Mouse (Mus musculus): ENCODE data around the gene Lrig2. TPM values are rescaled to one million over a fixed set of nuclear protein-coding genes. Genes with fewer than 3 reads are reported as not detected.

Lrig2 gene
- 2.5 and 2.6 TPM in 2 replicates for polyA plus RNA-seq (2015; fragmentation: Nextera tagmentation; extraction: Ambion mirVana)

GRCm38 (mm10) chr3:104511538-104512423, at the start of gene Lrig2:
Gene Lrig2, minus strand, starts transcription at chr3:104511918.
- Histone ChIP-seq H3K36me3 (replicated peaks; ENCODE audit: insufficient read depth, low read length) (no peaks in the 10 kb centered on the region), H3K4me1 (ENCODE audit: insufficient read depth) (peaks cover 12% of the 10 kb centered on the region), H3K4me3 (ENCODE audit: low read depth, low read length) (peak within 1 kb of the TSS; percentile 96), H3K9me3 (ENCODE audit: low read length) (no peaks in the 10 kb centered on the region), H3K27ac (ENCODE audit: low read depth) (peak within 1 kb of the TSS; percentile 84), H3K9ac (replicated peaks) (peak within 1 kb of the TSS; percentile 90), H3K4me2 (ENCODE audit: low read depth, low read length) (peak within 1 kb of the TSS; percentile 84), H3K27me3 (ENCODE audit: insufficient read depth, low read length) (no peaks in the 10 kb centered on the region)
- peak; percentile 99 for ATAC-seq
- peak; percentile 99 for DNase-seq
- under 1% methylated on average over 70 of the region's 71 CpGs for WGBS (ENCODE audit: insufficient replicate concordance)
- TF ChIP-seq EP300 (IDR thresholded peaks at IDR 0.05; ENCODE audit: low read depth) (no peak), CTCF (IDR thresholded peaks at IDR 0.05; ENCODE audit: low read depth) (peak; percentile 95)

GRCm38 (mm10) chr3:104556624-104557023, 44.9 kb upstream of the Lrig2 start:
- Histone ChIP-seq H3K36me3 (replicated peaks; ENCODE audit: insufficient read depth, low read length) (no peaks in the 10 kb centered on the region), H3K27ac (ENCODE audit: low read depth) (no peak overlapping the region), H3K4me2 (ENCODE audit: low read depth, low read length) (no peak overlapping the region), H3K9ac (replicated peaks) (no peak overlapping the region), H3K4me1 (ENCODE audit: insufficient read depth) (peaks cover 4% of the 10 kb centered on the region; the same call in 1 of the 2 replicates), H3K9me3 (ENCODE audit: low read length) (no peaks in the 10 kb centered on the region), H3K27me3 (ENCODE audit: insufficient read depth, low read length) (no peaks in the 10 kb centered on the region), H3K4me3 (ENCODE audit: low read depth, low read length) (no peak overlapping the region)
- 56% methylated on average over 1 of the region's 1 CpGs for WGBS (ENCODE audit: insufficient replicate concordance)
- ATAC-seq: no peak
- no peak for DNase-seq
- TF ChIP-seq CTCF (IDR thresholded peaks at IDR 0.05; ENCODE audit: low read depth): no peak
- TF ChIP-seq EP300 (IDR thresholded peaks at IDR 0.05; ENCODE audit: low read depth): no peak

GRCm38 (mm10) chr3:104550594-104550993, 38.9 kb upstream of the Lrig2 start:
- H3K9me3 ChIP-seq (ENCODE audit: low read length): no peaks in the 10 kb centered on the region
- WGBS (ENCODE audit: insufficient replicate concordance): 51% methylated on average over 3 of the region's 3 CpGs
- H3K4me3 ChIP-seq (ENCODE audit: low read depth, low read length): no peak overlapping the region
- H3K36me3 ChIP-seq (replicated peaks; ENCODE audit: insufficient read depth, low read length): no peaks in the 10 kb centered on the region
- no peak overlapping the region for H3K27ac ChIP-seq (ENCODE audit: low read depth)
- DNase-seq (no peak), ATAC-seq (no peak)
- no peaks in the 10 kb centered on the region for H3K27me3 ChIP-seq (ENCODE audit: insufficient read depth, low read length)
- no peak overlapping the region for H3K4me2 ChIP-seq (ENCODE audit: low read depth, low read length)
- no peaks in the 10 kb centered on the region for H3K4me1 ChIP-seq (ENCODE audit: insufficient read depth)
- TF ChIP-seq CTCF (IDR thresholded peaks at IDR 0.05; ENCODE audit: low read depth) (no peak), EP300 (IDR thresholded peaks at IDR 0.05; ENCODE audit: low read depth) (no peak)
- no peak overlapping the region for H3K9ac ChIP-seq (replicated peaks)

- Histone ChIP-seq H3K36me3 (replicated peaks; ENCODE audit: insufficient read depth, low read length) (no peaks in the 10 kb centered on the region), H3K9me3 (ENCODE audit: low read length) (no peaks in the 10 kb centered on the region), H3K27me3 (ENCODE audit: insufficient read depth, low read length) (no peaks in the 10 kb centered on the region), H3K27ac (ENCODE audit: low read depth) (no peak overlapping the region), H3K4me1 (ENCODE audit: insufficient read depth) (no peaks in the 10 kb centered on the region), H3K4me3 (ENCODE audit: low read depth, low read length) (no peak overlapping the region), H3K4me2 (ENCODE audit: low read depth, low read length) (no peak overlapping the region), H3K9ac (replicated peaks) (no peak overlapping the region)
- TF ChIP-seq CTCF (IDR thresholded peaks at IDR 0.05; ENCODE audit: low read depth) (no peak), EP300 (IDR thresholded peaks at IDR 0.05; ENCODE audit: low read depth) (no peak)
- no peak for DNase-seq
- 58% methylated on average over 15 of the region's 15 CpGs for WGBS (ENCODE audit: insufficient replicate concordance)
- ATAC-seq: no peak
These were observed 36.8 kb upstream of the Lrig2 start for GRCm38 (mm10) chr3:104548367-104549087.

GRCm38 (mm10) chr3:104543825-104544224, 32.1 kb upstream of the Lrig2 start:
- no peak overlapping the region for H3K4me3 ChIP-seq (ENCODE audit: low read depth, low read length)
- DNase-seq (no peak), ATAC-seq (peak; percentile 63)
- H3K27me3 ChIP-seq (ENCODE audit: insufficient read depth, low read length): no peaks in the 10 kb centered on the region
- no peaks in the 10 kb centered on the region for H3K9me3 ChIP-seq (ENCODE audit: low read length)
- TF ChIP-seq EP300 (IDR thresholded peaks at IDR 0.05; ENCODE audit: low read depth) (no peak), CTCF (IDR thresholded peaks at IDR 0.05; ENCODE audit: low read depth) (peak; percentile 55)
- no peak overlapping the region for H3K27ac ChIP-seq (ENCODE audit: low read depth)
- no peak overlapping the region for H3K4me2 ChIP-seq (ENCODE audit: low read depth, low read length)
- 89% methylated on average over 3 of the region's 3 CpGs for WGBS (ENCODE audit: insufficient replicate concordance)
- H3K4me1 ChIP-seq (ENCODE audit: insufficient read depth): peaks cover 5% of the 10 kb centered on the region; the same call in 1 of the 2 replicates
- no peaks in the 10 kb centered on the region for H3K36me3 ChIP-seq (replicated peaks; ENCODE audit: insufficient read depth, low read length)
- H3K9ac ChIP-seq (replicated peaks): no peak overlapping the region

GRCm38 (mm10) chr3:104542065-104542429, 30.3 kb upstream of the Lrig2 start:
- WGBS (ENCODE audit: insufficient replicate concordance): 81% methylated on average over 2 of the region's 2 CpGs
- ATAC-seq (no peak), DNase-seq (no peak)
- Histone ChIP-seq H3K27me3 (ENCODE audit: insufficient read depth, low read length) (no peaks in the 10 kb centered on the region), H3K9me3 (ENCODE audit: low read length) (no peaks in the 10 kb centered on the region), H3K36me3 (replicated peaks; ENCODE audit: insufficient read depth, low read length) (no peaks in the 10 kb centered on the region), H3K4me2 (ENCODE audit: low read depth, low read length) (peak overlapping the region; percentile 57; the same call in 1 of the 2 replicates), H3K4me1 (ENCODE audit: insufficient read depth) (peaks cover 5% of the 10 kb centered on the region; the same call in 1 of the 2 replicates), H3K27ac (ENCODE audit: low read depth) (no peak overlapping the region), H3K4me3 (ENCODE audit: low read depth, low read length) (no peak overlapping the region), H3K9ac (replicated peaks) (no peak overlapping the region)
- TF ChIP-seq EP300 (IDR thresholded peaks at IDR 0.05; ENCODE audit: low read depth) (no peak), CTCF (IDR thresholded peaks at IDR 0.05; ENCODE audit: low read depth) (no peak)

Data from liver, postnatal 0 days (tissue).